Mouse (Mus musculus) spleen, adult 2 months (tissue): Measurements from ENCODE around the gene Mgea5.

Experiments
- CTCF ChIP-seq: fragments of 200-500 bp; IDR thresholded peaks from 2 replicates; pipeline ENCODE4 v1.5.1; 2011; ENCODE audit warnings: mild to moderate bottlenecking, inconsistent platforms; ENCODE audit not compliant: insufficient read depth, insufficient read length, insufficient replicate concordance; ENCODE audit errors: extremely low read depth
- POLR2A ChIP-seq: fragments of 200-500 bp; IDR thresholded peaks from 2 replicates; pipeline ENCODE4 v1.6.1; 2011; ENCODE audit warnings: low read depth, low read length, inconsistent platforms

DNA sequence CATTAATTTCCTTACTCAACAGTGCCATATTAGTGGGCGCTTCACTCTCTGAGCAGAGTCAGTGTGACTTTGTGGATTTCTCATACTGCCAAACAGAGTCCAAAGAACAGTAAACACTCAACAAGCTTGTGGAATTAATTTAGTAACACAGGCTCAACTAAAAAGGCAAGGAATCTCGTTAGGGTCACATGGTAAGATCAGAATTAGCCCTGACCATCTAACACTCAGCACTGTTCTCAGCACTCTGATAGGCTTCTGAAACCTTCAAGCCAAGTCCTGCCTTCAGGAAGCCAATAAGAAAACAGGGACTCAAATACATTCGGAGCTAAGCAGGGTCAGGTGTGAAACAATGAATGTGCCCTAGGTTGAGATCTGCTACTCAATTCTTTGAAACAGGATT lies 42.5 kb upstream of the Mgea5 start:
- TF ChIP-seq POLR2A (no peak), CTCF (no peak)
